Mouse (Mus musculus) heart, embryonic 15.5 days (tissue): ENCODE results near the gene Pgk1. TPM values are rescaled to one million over a fixed set of nuclear protein-coding genes. Genes with fewer than 3 reads are reported as not detected.

Experiments used
- ATAC-seq: fragments of 200-750 bp; cut with Nextera tagmentation; replicated peaks from 2 replicates; pipeline ENCODE4 v1.8.0; 2017; ENCODE audit warnings: low read depth, moderate TSS enrichment; ENCODE audit not compliant: insufficient number of reproducible peaks, insufficient read depth, low FRiP score
- H3K27ac ChIP-seq: fragments of 300-500 bp; sonication (generic); 2 replicates; pipeline ENCODE4 v1.5.1; 2015; ENCODE audit warnings: mild to moderate bottlenecking, inconsistent platforms
- H3K27me3 ChIP-seq: fragments of 300-500 bp; sonication (generic); 2 replicates; pipeline ENCODE4 v1.6.1; 2015; ENCODE audit warnings: inconsistent platforms
- H3K36me3 ChIP-seq: fragments of 300-500 bp; sonication (generic); 2 replicates; pipeline ENCODE4 v1.6.1; 2015; ENCODE audit warnings: mild to moderate bottlenecking, inconsistent platforms
- H3K4me1 ChIP-seq: fragments of 300-500 bp; sonication (generic); replicated peaks from 2 replicates; pipeline ENCODE4 v1.6.1; 2015; ENCODE audit warnings: inconsistent platforms
- H3K4me2 ChIP-seq: fragments of 300-500 bp; sonication (generic); 2 replicates; pipeline ENCODE4 v1.6.1; 2015; ENCODE audit warnings: inconsistent platforms, mild to moderate bottlenecking, moderate library complexity
- H3K4me3 ChIP-seq: fragments of 300-500 bp; sonication (generic); 2 replicates; pipeline ENCODE4 v1.5.1; 2015; ENCODE audit warnings: mild to moderate bottlenecking, inconsistent platforms
- H3K9ac ChIP-seq: fragments of 300-500 bp; sonication (generic); 2 replicates; pipeline ENCODE4 v1.6.1; 2015; ENCODE audit warnings: mild to moderate bottlenecking, inconsistent platforms
- H3K9me3 ChIP-seq: fragments of 300-500 bp; sonication (generic); replicated peaks from 2 replicates; pipeline ENCODE4 v1.6.1; 2016; ENCODE audit warnings: inconsistent platforms
- WGBS: fragments of 180-500 bp; shearing (Covaris S2); methylation state at CpG from one replicate; pipeline ENCODE4 v1.1.7; 2015; ENCODE audit warnings: mixed read lengths; 5-methylcytosine and 5-hydroxymethylcytosine counted together
- polyA plus RNA-seq: library from polyadenylated mRNA; unstranded; fragments of >200 nt; fragmentation: Nextera tagmentation; extraction: Ambion mirVana; gene quantifications from 2 replicates; pipeline ENCODE4 v1.2.1, GENCODE M21; 2015

Gene Pgk1
- polyA plus RNA-seq: 569 and 615 TPM in 2 replicates

DNA sequence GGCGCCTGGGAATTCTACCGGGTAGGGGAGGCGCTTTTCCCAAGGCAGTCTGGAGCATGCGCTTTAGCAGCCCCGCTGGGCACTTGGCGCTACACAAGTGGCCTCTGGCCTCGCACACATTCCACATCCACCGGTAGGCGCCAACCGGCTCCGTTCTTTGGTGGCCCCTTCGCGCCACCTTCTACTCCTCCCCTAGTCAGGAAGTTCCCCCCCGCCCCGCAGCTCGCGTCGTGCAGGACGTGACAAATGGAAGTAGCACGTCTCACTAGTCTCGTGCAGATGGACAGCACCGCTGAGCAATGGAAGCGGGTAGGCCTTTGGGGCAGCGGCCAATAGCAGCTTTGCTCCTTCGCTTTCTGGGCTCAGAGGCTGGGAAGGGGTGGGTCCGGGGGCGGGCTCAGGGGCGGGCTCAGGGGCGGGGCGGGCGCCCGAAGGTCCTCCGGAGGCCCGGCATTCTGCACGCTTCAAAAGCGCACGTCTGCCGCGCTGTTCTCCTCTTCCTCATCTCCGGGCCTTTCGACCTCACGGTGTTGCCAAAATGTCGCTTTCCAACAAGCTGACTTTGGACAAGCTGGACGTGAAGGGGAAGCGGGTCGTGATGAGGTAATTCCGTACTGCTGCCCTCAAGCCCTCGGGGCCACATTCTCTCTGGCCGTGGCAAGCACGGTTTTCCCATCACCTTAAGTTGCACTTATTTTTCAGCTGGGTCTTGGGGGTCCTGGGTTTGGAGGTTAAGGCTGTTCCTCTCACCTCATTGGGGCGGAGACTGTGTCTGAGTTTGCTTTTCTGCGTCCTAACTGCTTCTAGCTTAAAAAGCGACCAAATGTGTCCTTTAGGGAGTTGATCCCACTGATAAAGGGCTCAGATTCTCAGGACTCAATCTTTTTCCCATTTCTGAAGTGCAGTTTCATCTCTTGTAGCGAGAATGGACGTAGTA lies at the start of gene Pgk1:
Gene Pgk1, plus strand, starts transcription at position 388 of the 937 bp plus-strand sequence.
- peaks cover 14% of the 10 kb centered on the region for H3K4me1 ChIP-seq
- H3K4me3 ChIP-seq: peak within 1 kb of the TSS; percentile 59
- H3K4me2 ChIP-seq: peak within 1 kb of the TSS; percentile 63
- H3K9ac ChIP-seq: peak within 1 kb of the TSS; percentile 65
- no peaks in the 10 kb centered on the region for H3K36me3 ChIP-seq
- peak within 1 kb of the TSS; percentile 91 for H3K27ac ChIP-seq
- peak; percentile 98 for ATAC-seq
- H3K27me3 ChIP-seq: no peaks in the 10 kb centered on the region
- H3K9me3 ChIP-seq: no peaks in the 10 kb centered on the region
- 9% methylated on average over 54 of the region's 55 CpGs for WGBS

DNA sequence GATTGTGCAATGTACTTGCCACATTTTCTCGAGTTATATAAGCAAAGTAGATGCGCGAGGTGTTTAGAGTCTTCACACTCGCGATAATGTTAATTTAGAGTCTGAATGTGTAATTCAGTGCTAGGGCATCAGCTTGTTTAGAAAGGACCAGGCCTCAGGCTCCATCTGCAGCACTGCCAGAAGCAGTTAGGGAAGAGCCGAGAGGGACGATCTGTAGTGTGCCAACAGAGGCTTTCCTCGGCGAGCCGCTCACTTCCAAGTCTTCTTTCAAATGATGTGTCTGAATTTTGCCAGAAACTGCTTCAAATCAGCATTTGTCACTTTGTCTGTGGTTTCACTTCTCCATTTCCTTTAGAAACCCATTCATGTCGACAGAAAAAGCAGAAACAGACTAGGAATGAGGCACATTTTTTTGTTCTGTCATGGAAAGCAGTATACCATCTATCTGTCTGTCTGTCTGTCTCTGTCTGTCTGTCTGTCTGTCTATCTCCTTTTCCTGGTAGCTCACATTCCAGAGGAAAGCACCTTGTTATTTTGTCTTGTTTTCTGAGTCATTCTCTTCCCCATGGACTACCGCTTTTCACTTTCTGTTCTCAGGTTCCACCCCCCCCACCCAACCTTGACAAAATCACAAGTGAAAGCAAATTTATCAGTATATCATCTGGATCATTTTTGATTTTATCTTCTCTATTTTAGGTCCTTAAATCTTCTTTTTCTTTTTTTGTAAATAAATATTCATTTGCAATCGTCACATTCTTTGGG lies 47.4 kb upstream of the Pgk1 start:
- H3K27me3 ChIP-seq: no peaks in the 10 kb centered on the region
- no peak overlapping the region for H3K4me2 ChIP-seq
- H3K4me1 ChIP-seq: no peaks in the 10 kb centered on the region
- H3K4me3 ChIP-seq: no peak overlapping the region
- H3K27ac ChIP-seq: no peak overlapping the region
- 75% methylated on average over 13 of the region's 13 CpGs for WGBS
- no peak for ATAC-seq
- H3K36me3 ChIP-seq: no peaks in the 10 kb centered on the region
- no peak overlapping the region for H3K9ac ChIP-seq
- no peaks in the 10 kb centered on the region for H3K9me3 ChIP-seq

- no peak within 1 kb of the TSS for H3K4me3 ChIP-seq
- no peak within 1 kb of the TSS for H3K27ac ChIP-seq
- H3K9ac ChIP-seq: no peak within 1 kb of the TSS
- H3K4me1 ChIP-seq: no peaks in the 10 kb centered on the region
- no peaks in the 10 kb centered on the region for H3K27me3 ChIP-seq
- H3K9me3 ChIP-seq: no peaks in the 10 kb centered on the region
- 71% methylated on average over 6 of the region's 6 CpGs for WGBS
- H3K4me2 ChIP-seq: no peak within 1 kb of the TSS
- ATAC-seq: no peak
- no peaks in the 10 kb centered on the region for H3K36me3 ChIP-seq
Measured at GRCm38 (mm10) chrX:106142936-106143335, 44.0 kb upstream of the Pgk1 start, which contains the start of gene Tlr13. Gene Tlr13 (plus strand): TSS chrX:106143204.

DNA sequence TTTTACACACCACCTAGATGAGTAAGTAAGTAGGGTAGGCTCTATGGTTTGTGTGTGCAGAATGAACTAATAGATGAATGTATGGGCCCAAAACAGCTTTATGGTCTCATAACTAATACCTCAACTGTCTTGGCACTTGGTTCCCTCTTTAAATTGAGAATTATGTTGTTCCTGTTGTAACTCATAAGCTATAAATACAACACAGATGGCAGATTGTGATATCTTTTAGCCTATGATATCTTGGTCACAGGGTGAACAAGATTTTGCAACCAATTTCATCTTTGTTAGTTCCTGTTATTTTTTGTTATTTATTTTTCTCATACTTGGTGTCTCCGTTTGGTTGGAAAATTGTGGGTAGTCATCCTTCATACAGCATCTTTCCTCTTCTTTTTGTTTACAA lies 38.7 kb upstream of the Pgk1 start:
- H3K27ac ChIP-seq: no peak overlapping the region
- H3K9ac ChIP-seq: no peak overlapping the region
- H3K4me3 ChIP-seq: no peak overlapping the region
- H3K4me1 ChIP-seq: no peaks in the 10 kb centered on the region
- H3K4me2 ChIP-seq: no peak overlapping the region
- WGBS: 92% methylated on average over 1 of the region's 1 CpGs
- no peaks in the 10 kb centered on the region for H3K36me3 ChIP-seq
- no peak for ATAC-seq
- H3K27me3 ChIP-seq: no peaks in the 10 kb centered on the region
- H3K9me3 ChIP-seq: no peaks in the 10 kb centered on the region

- Histone ChIP-seq H3K9me3 (no peaks in the 10 kb centered on the region), H3K27me3 (no peaks in the 10 kb centered on the region), H3K9ac (no peak overlapping the region), H3K27ac (no peak overlapping the region), H3K4me3 (no peak overlapping the region), H3K4me1 (no peaks in the 10 kb centered on the region), H3K36me3 (no peaks in the 10 kb centered on the region), H3K4me2 (no peak overlapping the region)
- WGBS: 79% methylated on average over 3 of the region's 3 CpGs
- no peak for ATAC-seq
Measured at GRCm38 (mm10) chrX:106149460-106149859, 37.4 kb upstream of the Pgk1 start.

DNA sequence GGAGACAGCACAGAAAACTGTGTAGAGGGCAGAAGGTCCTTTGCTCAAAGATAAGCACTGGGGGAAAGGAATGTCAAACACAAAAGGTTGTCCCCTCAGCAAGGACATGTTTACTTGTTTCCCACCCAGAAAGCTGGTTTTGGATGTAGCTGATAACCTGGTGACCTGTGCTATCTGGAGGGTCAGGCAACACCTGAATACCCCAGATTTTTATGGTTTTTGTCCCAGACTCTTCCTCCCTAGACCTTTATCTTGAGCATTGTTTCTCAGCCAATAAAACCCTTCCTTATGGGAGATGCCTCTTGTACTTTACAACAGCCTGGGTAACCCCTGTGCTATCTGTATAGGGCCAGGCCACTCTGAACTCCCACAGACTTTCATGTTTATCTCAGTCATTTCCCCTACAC lies 32.7 kb upstream of the Pgk1 start:
- Histone ChIP-seq H3K4me1 (no peaks in the 10 kb centered on the region), H3K4me2 (no peak overlapping the region), H3K9ac (no peak overlapping the region), H3K36me3 (no peaks in the 10 kb centered on the region), H3K4me3 (no peak overlapping the region), H3K27ac (no peak overlapping the region), H3K9me3 (no peaks in the 10 kb centered on the region), H3K27me3 (no peaks in the 10 kb centered on the region)
- no peak for ATAC-seq

DNA sequence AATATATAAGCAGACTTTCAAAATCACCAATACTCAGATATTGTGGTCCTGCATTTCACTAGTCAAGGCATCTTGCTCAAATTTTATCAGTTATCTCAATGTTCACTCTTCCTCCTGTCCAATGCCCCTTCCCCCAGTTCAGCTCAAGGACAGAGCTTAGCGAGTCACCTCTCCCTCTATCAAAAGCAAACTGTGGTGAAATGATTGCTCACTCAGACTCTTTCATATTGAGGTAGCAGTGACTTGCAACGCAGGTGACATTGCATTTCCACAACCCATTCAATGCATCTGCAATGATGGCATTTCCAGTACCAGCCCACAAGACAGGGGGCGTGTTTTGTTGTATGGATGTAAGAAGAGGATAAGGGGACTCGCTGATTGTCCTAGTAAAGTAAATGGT lies 31.0 kb upstream of the Pgk1 start:
- Histone ChIP-seq H3K4me1 (no peaks in the 10 kb centered on the region), H3K27ac (no peak overlapping the region), H3K9ac (no peak overlapping the region), H3K36me3 (no peaks in the 10 kb centered on the region), H3K4me2 (no peak overlapping the region), H3K27me3 (no peaks in the 10 kb centered on the region), H3K4me3 (no peak overlapping the region), H3K9me3 (no peaks in the 10 kb centered on the region)
- no peak for ATAC-seq
- 63% methylated on average over 4 of the region's 4 CpGs for WGBS

DNA sequence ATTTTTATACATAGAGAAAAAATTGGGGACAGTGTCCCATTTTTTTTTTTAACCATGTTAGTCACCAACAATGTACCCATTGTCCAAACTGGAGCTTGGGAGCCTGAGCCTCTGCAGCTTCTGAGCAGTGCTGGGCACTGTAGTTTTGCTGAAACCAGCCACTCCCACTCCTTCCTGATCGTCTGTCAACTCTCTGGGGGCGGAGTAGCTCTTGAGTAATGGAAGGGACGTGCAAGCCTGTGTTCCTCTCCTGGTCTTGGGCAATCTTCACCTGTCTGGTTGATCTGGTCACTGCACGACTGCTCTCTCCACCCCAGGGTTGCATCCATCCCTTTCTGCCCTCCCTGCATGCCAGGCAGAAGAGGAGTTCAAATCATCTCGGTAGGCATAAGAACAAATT lies 22.9 kb upstream of the Pgk1 start:
- no peak for ATAC-seq
- WGBS: 39% methylated on average over 5 of the region's 5 CpGs

DNA sequence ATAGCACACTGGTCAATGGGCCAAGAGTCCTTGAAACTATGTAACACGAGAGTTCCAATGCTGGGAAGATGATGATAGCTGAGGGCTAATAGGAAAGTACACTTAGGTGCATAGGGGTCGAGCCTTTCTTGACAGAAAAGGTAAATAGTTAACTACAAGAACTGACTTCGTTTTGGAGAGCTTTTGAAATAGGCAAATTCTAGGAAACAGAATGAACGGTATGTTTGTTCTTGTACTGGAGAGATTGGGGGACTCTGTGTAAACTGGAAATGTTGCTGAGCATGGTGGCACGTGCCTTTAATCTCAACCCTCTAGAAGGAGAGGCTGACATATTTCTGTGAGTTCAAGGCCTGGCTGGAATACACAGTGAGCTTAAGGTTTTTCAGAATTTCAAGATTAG lies 22.3 kb upstream of the Pgk1 start:
- no peak overlapping the region for H3K27ac ChIP-seq
- H3K9ac ChIP-seq: no peak overlapping the region
- H3K36me3 ChIP-seq: no peaks in the 10 kb centered on the region
- H3K4me1 ChIP-seq: no peaks in the 10 kb centered on the region
- no peaks in the 10 kb centered on the region for H3K27me3 ChIP-seq
- ATAC-seq: no peak
- H3K4me3 ChIP-seq: no peak overlapping the region
- no peak overlapping the region for H3K4me2 ChIP-seq
- H3K9me3 ChIP-seq: no peaks in the 10 kb centered on the region
- WGBS: 70% methylated on average over 5 of the region's 5 CpGs

More for the DNA sequence above, 22.9 kb upstream of the Pgk1 start:
- H3K27me3 ChIP-seq: no peaks in the 10 kb centered on the region
- H3K9ac ChIP-seq: no peak overlapping the region
- H3K4me1 ChIP-seq: no peaks in the 10 kb centered on the region
- no peak overlapping the region for H3K4me3 ChIP-seq
- no peaks in the 10 kb centered on the region for H3K9me3 ChIP-seq
- no peak overlapping the region for H3K27ac ChIP-seq
- no peak overlapping the region for H3K4me2 ChIP-seq
- H3K36me3 ChIP-seq: no peaks in the 10 kb centered on the region

- H3K4me1 ChIP-seq: no peaks in the 10 kb centered on the region
- H3K27ac ChIP-seq: no peak overlapping the region
- H3K9ac ChIP-seq: no peak overlapping the region
- H3K27me3 ChIP-seq: no peaks in the 10 kb centered on the region
- no peak for ATAC-seq
- H3K4me3 ChIP-seq: no peak overlapping the region
- 60% methylated on average over 1 of the region's 1 CpGs for WGBS
- H3K4me2 ChIP-seq: no peak overlapping the region
- no peaks in the 10 kb centered on the region for H3K36me3 ChIP-seq
- no peaks in the 10 kb centered on the region for H3K9me3 ChIP-seq
Measured at GRCm38 (mm10) chrX:106165089-106165488, 21.8 kb upstream of the Pgk1 start.

- Histone ChIP-seq H3K27ac (no peak overlapping the region), H3K36me3 (no peaks in the 10 kb centered on the region), H3K9me3 (no peaks in the 10 kb centered on the region), H3K4me3 (peak overlapping the region; percentile 41), H3K9ac (peak overlapping the region; percentile 19), H3K4me1 (no peaks in the 10 kb centered on the region), H3K27me3 (no peaks in the 10 kb centered on the region), H3K4me2 (peak overlapping the region; percentile 58)
- ATAC-seq: peak; percentile 53; the same call in 1 of the 2 replicates
- 18% methylated on average over 18 of the region's 18 CpGs for WGBS
Measured at GRCm38 (mm10) chrX:106171106-106171852, 15.6 kb upstream of the Pgk1 start.
